12 mouse cellular contexts compared by ENCODE assay signal in genomic region chr5:149917374-149917773, GRCm38 (mm10).
DNase-seq lines count a peak whose midpoint lies in the region; ATAC-seq and TF ChIP-seq lines count a peak whose summit lies in the region.
"Had no signal": no experiment of that assay in that cellular context is flagged by ENCODE, and none has a peak within 500 bp of the region (broad histone marks: within the 10 kb centered on the region; RNA-seq: fewer than 3 reads in every experiment).

No protein-coding gene starts in this region.

- H3K27ac ChIP-seq in heart, postnatal 0 days (ENCODE audit: low read depth), result no peak overlapping the region
- H3K27ac ChIP-seq in heart, embryonic 11.5 days (ENCODE audit: low read depth, low read length), result no peak overlapping the region
- H3K27ac ChIP-seq in midbrain, embryonic 10.5 days (replicated peaks), result no peak overlapping the region
- H3K27ac ChIP-seq in midbrain, embryonic 16.5 days (ENCODE audit: low read length), result no peak overlapping the region
- no peak overlapping the region for H3K27ac ChIP-seq in forebrain, embryonic 10.5 days
- H3K27ac ChIP-seq: embryonic facial prominence, embryonic 13.5 days had no signal

- ATAC-seq in heart, postnatal 0 days (ENCODE audit: insufficient read depth, low read depth), result no peak
- ATAC-seq in heart, embryonic 11.5 days (replicated peaks; ENCODE audit: insufficient number of reproducible peaks, low FRiP score, low TSS enrichment), result no peak
- ATAC-seq in midbrain, embryonic 16.5 days, result no peak

- no peak overlapping the region for H3K4me3 ChIP-seq in heart, postnatal 0 days (ENCODE audit: low read depth, low read length)
- H3K4me3 ChIP-seq in heart, embryonic 11.5 days (ENCODE audit: low read depth, low read length), result no peak overlapping the region
- H3K4me3 ChIP-seq in midbrain, embryonic 10.5 days, result no peak overlapping the region
- no peak overlapping the region for H3K4me3 ChIP-seq in midbrain, embryonic 16.5 days (ENCODE audit: low read depth, low read length)
- H3K4me3 ChIP-seq in forebrain, embryonic 10.5 days, result no peak overlapping the region
- H3K4me3 ChIP-seq: embryonic facial prominence, embryonic 13.5 days had no signal

- WGBS in heart, postnatal 0 days, result 26% methylated on average over 3 of the region's 3 CpGs
- WGBS in heart, embryonic 11.5 days (ENCODE audit: insufficient replicate concordance), result 30% methylated on average over 3 of the region's 3 CpGs
- WGBS in midbrain, embryonic 10.5 days, result 43% methylated on average over 3 of the region's 3 CpGs
- WGBS in midbrain, embryonic 16.5 days, result 23% methylated on average over 3 of the region's 3 CpGs
- WGBS in forebrain, embryonic 10.5 days, result 32% methylated on average over 3 of the region's 3 CpGs

- H3K4me1 ChIP-seq in heart, postnatal 0 days (ENCODE audit: control insufficient read depth, insufficient read depth), result no peaks in the 10 kb centered on the region
- H3K4me1 ChIP-seq in heart, embryonic 11.5 days (ENCODE audit: control insufficient read depth, insufficient read depth, low read length), result no peaks in the 10 kb centered on the region
- H3K4me1 ChIP-seq in midbrain, embryonic 10.5 days, result no peaks in the 10 kb centered on the region
- no peaks in the 10 kb centered on the region for H3K4me1 ChIP-seq in midbrain, embryonic 16.5 days (ENCODE audit: control insufficient read depth, insufficient read depth, low read length)
- H3K4me1 ChIP-seq in forebrain, embryonic 10.5 days, result no peaks in the 10 kb centered on the region
- H3K4me1 ChIP-seq: embryonic facial prominence, embryonic 13.5 days had no signal

- H3K4me2 ChIP-seq in heart, postnatal 0 days (ENCODE audit: low read depth, low read length), result no peak overlapping the region
- H3K4me2 ChIP-seq in heart, embryonic 11.5 days, result no peak overlapping the region
- no peak overlapping the region for H3K4me2 ChIP-seq in midbrain, embryonic 16.5 days (ENCODE audit: low read length)
- H3K4me2 ChIP-seq: embryonic facial prominence, embryonic 13.5 days had no signal

- no peaks in the 10 kb centered on the region for H3K27me3 ChIP-seq in heart, postnatal 0 days (ENCODE audit: control insufficient read depth, insufficient read depth, low read length)
- no peaks in the 10 kb centered on the region for H3K27me3 ChIP-seq in heart, embryonic 11.5 days (ENCODE audit: control insufficient read depth, insufficient read depth, low read length)
- H3K27me3 ChIP-seq in midbrain, embryonic 10.5 days (ENCODE audit: low read depth, poor library complexity, severe bottlenecking), result no peaks in the 10 kb centered on the region
- H3K27me3 ChIP-seq in midbrain, embryonic 16.5 days (ENCODE audit: control insufficient read depth, insufficient read depth, low read depth, low read length), result no peaks in the 10 kb centered on the region
- no peaks in the 10 kb centered on the region for H3K27me3 ChIP-seq in forebrain, embryonic 10.5 days (ENCODE audit: poor library complexity, severe bottlenecking)
- H3K27me3 ChIP-seq: embryonic facial prominence, embryonic 13.5 days had no signal

- no peak overlapping the region for H3K9ac ChIP-seq in heart, postnatal 0 days (replicated peaks; ENCODE audit: low read depth, low read length)
- no peak overlapping the region for H3K9ac ChIP-seq in heart, embryonic 11.5 days (ENCODE audit: low read depth, low read length)
- no peak overlapping the region for H3K9ac ChIP-seq in midbrain, embryonic 16.5 days (ENCODE audit: low read depth, low read length)
- H3K9ac ChIP-seq: embryonic facial prominence, embryonic 13.5 days had no signal

- H3K36me3 ChIP-seq in heart, postnatal 0 days (replicated peaks; ENCODE audit: control insufficient read depth, insufficient read depth, low read length), result no peaks in the 10 kb centered on the region
- H3K36me3 ChIP-seq in heart, embryonic 11.5 days (ENCODE audit: control insufficient read depth, insufficient read depth, low read length), result no peaks in the 10 kb centered on the region
- H3K36me3 ChIP-seq in midbrain, embryonic 10.5 days, result no peaks in the 10 kb centered on the region
- no peaks in the 10 kb centered on the region for H3K36me3 ChIP-seq in midbrain, embryonic 16.5 days (ENCODE audit: control insufficient read depth, insufficient read depth, low read length)
- no peaks in the 10 kb centered on the region for H3K36me3 ChIP-seq in forebrain, embryonic 10.5 days (replicated peaks)
- H3K36me3 ChIP-seq: embryonic facial prominence, embryonic 13.5 days had no signal

- DNase-seq in heart, postnatal 0 days (ENCODE audit: low spot score), result no peak
- DNase-seq in midbrain, embryonic 10.5 days (ENCODE audit: low spot score), result peak; percentile 23
- peak; percentile 56 for DNase-seq in ZHBTc4 (ENCODE audit: low read depth, low spot score)
- peak; percentile 47 for DNase-seq in retina, postnatal 1 day
- no peak for DNase-seq in ovary, adult 18-20 months (ENCODE audit: low spot score)
- DNase-seq in forebrain, embryonic 10.5 days (ENCODE audit: extremely low spot score, low spot score), result no peak
- DNase-seq: lung, adult 2 months; right cerebral cortex, postnatal 4 days; thymus, postnatal 25 days had no signal

- H3K9me3 ChIP-seq in heart, postnatal 0 days (replicated peaks; ENCODE audit: control insufficient read depth, low read length), result no peaks in the 10 kb centered on the region
- no peaks in the 10 kb centered on the region for H3K9me3 ChIP-seq in heart, embryonic 11.5 days (replicated peaks; ENCODE audit: control insufficient read depth, low read length)
- H3K9me3 ChIP-seq in midbrain, embryonic 10.5 days (replicated peaks), result no peaks in the 10 kb centered on the region
- no peaks in the 10 kb centered on the region for H3K9me3 ChIP-seq in midbrain, embryonic 16.5 days (replicated peaks; ENCODE audit: control insufficient read depth, low read length, poor library complexity, severe bottlenecking)
- no peaks in the 10 kb centered on the region for H3K9me3 ChIP-seq in forebrain, embryonic 10.5 days
- H3K9me3 ChIP-seq: embryonic facial prominence, embryonic 13.5 days had no signal

- no peak for TF ChIP-seq EP300 in heart, postnatal 0 days (IDR thresholded peaks at IDR 0.05; ENCODE audit: low read depth)

- TF ChIP-seq CTCF in heart, postnatal 0 days (IDR thresholded peaks at IDR 0.05; ENCODE audit: low read depth), result peak; percentile 52

Comparison
In these comparisons a context has a peak if more than half of its experiments do, and no peak if none do; other contexts are left out.
1. DNase-seq: peak in midbrain, embryonic 10.5 days (single experiment), ZHBTc4 (single experiment) and retina, postnatal 1 day (single experiment); none in heart, postnatal 0 days (single experiment), ovary, adult 18-20 months (single experiment) and forebrain, embryonic 10.5 days (single experiment).